Mouse (Mus musculus) lung, adult 18-20 months (tissue): ENCODE results near the gene Fndc9.

Source experiments
- DNase-seq, 2 experiments: peaks; one replicate each; pipeline ENCODE4 v3.0.0; 2022; ENCODE audit warnings: mixed read lengths in 2 of 2

Fndc9 gene

GRCm38 (mm10) chr11:46278140-46278539, 42.8 kb downstream of the Fndc9 start:
- DNase-seq = no peak

GRCm38 (mm10) chr11:46278709-46279108, 43.4 kb downstream of the Fndc9 start:
- DNase-seq = no peak

GRCm38 (mm10) chr11:46282612-46283011, 47.3 kb downstream of the Fndc9 start:
- no peak for DNase-seq

GRCm38 (mm10) chr11:46283800-46284199, 48.5 kb downstream of the Fndc9 start:
- no peak for DNase-seq

GRCm38 (mm10) chr11:46286803-46287202, 51.5 kb downstream of the Fndc9 start:
- no peak for DNase-seq

- DNase-seq = no peak
Observed at GRCm38 (mm10) chr11:46288091-46288490, 52.8 kb downstream of the Fndc9 start.

- DNase-seq = no peak
Observed at GRCm38 (mm10) chr11:46289022-46289421, 53.7 kb downstream of the Fndc9 start.
